Mouse (Mus musculus) neutrophil, adult 65 days (primary cell): ENCODE data around the gene Smg1. TPM values are rescaled to one million over a fixed set of nuclear protein-coding genes. Genes with fewer than 3 reads are reported as not detected.

Source experiments
- total RNA-seq: library from RNA; stranded (reverse); gene quantifications from 2 replicates; pipeline ENCODE4 v1.2.4, GENCODE M21; 2023

Gene Smg1
- total RNA-seq = 89.2 and 146 TPM in 2 replicates

DNA sequence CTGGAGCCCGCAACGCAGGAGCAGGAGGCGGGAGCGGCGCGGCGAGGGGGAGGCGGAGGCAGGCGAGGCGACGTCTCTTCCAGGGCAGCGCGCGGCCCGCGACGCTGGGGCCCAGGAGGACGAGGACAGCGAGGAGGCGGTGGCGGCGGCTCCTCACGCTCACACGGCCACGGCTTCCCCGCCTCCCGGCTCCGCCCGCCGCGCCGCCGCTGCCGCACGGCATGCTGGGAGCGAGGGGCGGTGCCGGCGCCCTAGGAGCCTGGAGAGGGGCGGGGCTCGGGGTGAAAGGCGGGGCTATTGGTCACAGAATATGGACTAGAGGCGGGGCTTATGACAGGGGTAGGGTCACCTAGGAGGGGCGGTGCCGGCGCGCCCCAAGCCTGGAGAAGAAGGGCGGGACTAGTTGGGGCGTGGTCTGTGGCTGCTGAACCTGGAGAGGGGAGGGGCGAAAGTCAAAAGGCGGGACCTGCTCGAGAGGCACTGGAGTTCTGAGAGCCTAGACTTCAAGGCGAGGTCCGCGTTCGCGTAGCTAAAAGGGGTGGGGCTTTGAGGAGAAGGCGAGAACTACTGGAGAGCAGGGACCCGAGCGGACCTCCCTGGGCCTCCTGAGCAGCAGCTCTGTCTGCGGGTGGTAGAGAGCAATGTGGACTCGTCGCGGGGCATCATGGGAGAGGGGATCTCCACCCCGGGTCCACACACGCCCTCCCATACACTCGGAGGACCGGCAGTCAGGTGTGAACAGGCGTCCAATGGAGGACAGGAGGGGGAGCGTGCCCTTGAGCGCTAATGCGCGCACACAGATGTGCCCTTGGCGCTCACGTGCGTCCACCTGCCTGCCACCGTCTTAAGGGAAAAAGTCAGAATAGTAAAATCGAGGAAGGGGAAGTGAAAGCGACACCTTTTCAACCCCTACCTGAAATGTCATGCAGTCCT is at the start of gene Smg1:
Gene Smg1 (minus strand): TSS at position 218 of the 933 bp plus-strand sequence.

DNA sequence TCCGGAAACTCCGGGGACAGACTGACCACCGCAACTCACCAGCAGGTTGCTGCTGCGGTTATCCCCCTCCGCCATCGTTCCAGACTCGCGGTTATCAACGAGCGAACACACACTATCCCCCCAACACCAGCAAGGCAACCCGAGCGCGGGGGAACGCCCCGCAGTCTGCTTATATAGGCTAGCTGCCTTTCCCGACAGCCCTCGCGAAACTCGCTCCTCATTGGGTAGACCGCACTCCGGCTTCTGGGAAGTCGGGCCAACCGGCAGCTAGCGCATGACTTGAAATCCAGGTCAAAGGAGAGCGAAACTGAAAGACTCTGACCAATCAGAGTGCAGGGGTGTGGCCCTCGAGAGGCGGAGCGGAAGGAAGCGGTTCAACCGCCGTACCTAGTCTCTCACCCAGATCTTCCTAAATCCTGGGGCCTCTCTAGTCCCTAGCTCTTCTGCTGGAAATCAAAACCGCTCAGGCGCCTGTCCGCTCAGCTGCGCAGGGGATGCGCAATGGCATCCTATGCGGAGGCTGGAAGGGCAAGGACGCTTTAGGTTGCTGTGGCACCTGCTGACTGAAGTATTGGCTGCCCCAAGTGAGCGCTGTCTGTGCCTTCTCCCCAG is 113.9 kb downstream of the Smg1 start, which contains the start of gene Arl6ip1:
Gene Arl6ip1 (minus strand): TSS at position 233 of the 612 bp plus-strand sequence.

GRCm38 (mm10) chr7:118115877-118116568 is 127.4 kb downstream of the Smg1 start, which contains the start of gene Rps15a:
Gene Rps15a, minus strand, starts transcription at chr7:118116188.

Other genes with a start within 250 kb of the Smg1 start
- gene Rps15a, start 127.5 kb downstream of the Smg1 start, total RNA-seq = 308 and 474 TPM in 2 replicates
- 134 and 142 TPM in 2 replicates for gene Arl6ip1, start 114.0 kb downstream of the Smg1 start, total RNA-seq
- not detected in 2 replicates for gene Syt17, start 204.6 kb upstream of the Smg1 start, total RNA-seq
- gene Itpripl2, start 248.3 kb upstream of the Smg1 start, total RNA-seq = 33.8 and 38.4 TPM in 2 replicates